Comparison of ENCODE assay signal across 8 mouse cellular contexts in genomic region chr10:45066931-45067308, GRCm38 (mm10). TPM values are rescaled to one million over a fixed set of nuclear protein-coding genes. Genes with fewer than 3 reads are reported as not detected.
DNase-seq lines count a peak whose midpoint lies in the region; ATAC-seq lines count a peak whose summit lies in the region.

TSS of gene Prep (plus strand) at chr10:45067203.

- H3K36me3 ChIP-seq in embryonic facial prominence, embryonic 11.5 days (replicated peaks; ENCODE audit: control insufficient read depth, insufficient read depth, low read depth, low read length): no peaks in the 10 kb centered on the region
- 0 out of 2 replicates have a peak, but pooled peaks cover 4% of the 10 kb centered on the region for H3K36me3 ChIP-seq in limb, embryonic 12.5 days
- no peaks in the 10 kb centered on the region for H3K36me3 ChIP-seq in midbrain, embryonic 14.5 days (ENCODE audit: control insufficient read depth, insufficient read depth, low read length)

- peak; percentile 90 for ATAC-seq in embryonic facial prominence, embryonic 11.5 days (replicated peaks; ENCODE audit: insufficient number of reproducible peaks, low FRiP score, low TSS enrichment, low read depth)
- ATAC-seq in limb, embryonic 12.5 days (ENCODE audit: insufficient number of reproducible peaks, insufficient read depth, low FRiP score, low TSS enrichment, low read depth): peak; percentile 82
- ATAC-seq in midbrain, embryonic 14.5 days (ENCODE audit: low FRiP score, low TSS enrichment): peak; percentile 92

- peak; percentile 79 for DNase-seq in 3T3-L1 (ENCODE audit: low read depth, low spot score)
- peak; percentile 96 for DNase-seq in adrenal gland, postnatal 25 days
- DNase-seq in embryonic facial prominence, embryonic 11.5 days (ENCODE audit: low spot score): peak; percentile 90
- DNase-seq in heart, adult 11 months: peak; percentile 99
- peak; percentile 90 for DNase-seq in kidney, adult 11 months
- peak; percentile 95 for DNase-seq in midbrain, embryonic 14.5 days
- DNase-seq in spleen, adult 12 weeks (ENCODE audit: low spot score): peak; percentile 75

- H3K27ac ChIP-seq in embryonic facial prominence, embryonic 11.5 days (replicated peaks; ENCODE audit: low read depth, low read length): peak within 1 kb of the TSS; percentile 17; the same call in 1 of the 2 replicates
- H3K27ac ChIP-seq in limb, embryonic 12.5 days: peak within 1 kb of the TSS; percentile 86
- H3K27ac ChIP-seq in midbrain, embryonic 14.5 days (replicated peaks; ENCODE audit: low read depth, low read length): peak within 1 kb of the TSS; percentile 84

- no peaks in the 10 kb centered on the region for H3K9me3 ChIP-seq in embryonic facial prominence, embryonic 11.5 days (replicated peaks; ENCODE audit: control insufficient read depth, low read length)
- H3K9me3 ChIP-seq in limb, embryonic 12.5 days: no peaks in the 10 kb centered on the region
- H3K9me3 ChIP-seq in midbrain, embryonic 14.5 days (ENCODE audit: control insufficient read depth, low read length): no peaks in the 10 kb centered on the region

- H3K4me1 ChIP-seq in embryonic facial prominence, embryonic 11.5 days (ENCODE audit: control insufficient read depth, insufficient read depth, low read length): no peaks in the 10 kb centered on the region
- peaks cover 28% of the 10 kb centered on the region for H3K4me1 ChIP-seq in limb, embryonic 12.5 days (replicated peaks)
- peaks cover 25% of the 10 kb centered on the region for H3K4me1 ChIP-seq in midbrain, embryonic 14.5 days (ENCODE audit: control insufficient read depth, insufficient read depth, low read length)

- no peaks in the 10 kb centered on the region for H3K27me3 ChIP-seq in embryonic facial prominence, embryonic 11.5 days (ENCODE audit: control insufficient read depth, insufficient read depth, low read length)
- H3K27me3 ChIP-seq in limb, embryonic 12.5 days: no peaks in the 10 kb centered on the region
- H3K27me3 ChIP-seq in midbrain, embryonic 14.5 days (ENCODE audit: control insufficient read depth, insufficient read depth, low read length): no peaks in the 10 kb centered on the region

- H3K4me3 ChIP-seq in embryonic facial prominence, embryonic 11.5 days (ENCODE audit: low read depth, low read length): peak within 1 kb of the TSS; percentile 88
- peak within 1 kb of the TSS; percentile 97 for H3K4me3 ChIP-seq in limb, embryonic 12.5 days (replicated peaks)
- peak within 1 kb of the TSS; percentile 68 for H3K4me3 ChIP-seq in midbrain, embryonic 14.5 days (replicated peaks; ENCODE audit: low read depth, low read length)

- peak within 1 kb of the TSS; percentile 64 for H3K4me2 ChIP-seq in embryonic facial prominence, embryonic 11.5 days (ENCODE audit: low read depth, low read length)
- H3K4me2 ChIP-seq in limb, embryonic 12.5 days: peak within 1 kb of the TSS; percentile 66
- peak within 1 kb of the TSS; percentile 72 for H3K4me2 ChIP-seq in midbrain, embryonic 14.5 days (ENCODE audit: low read length)

- WGBS in embryonic facial prominence, embryonic 11.5 days: under 1% methylated on average over 53 of the region's 57 CpGs
- WGBS in limb, embryonic 12.5 days: under 1% methylated on average over 50 of the region's 57 CpGs
- under 1% methylated on average over 53 of the region's 57 CpGs for WGBS in midbrain, embryonic 14.5 days

- H3K9ac ChIP-seq in embryonic facial prominence, embryonic 11.5 days (replicated peaks; ENCODE audit: low read length): peak within 1 kb of the TSS; percentile 93
- peak within 1 kb of the TSS; percentile 89 for H3K9ac ChIP-seq in limb, embryonic 12.5 days (replicated peaks)
- H3K9ac ChIP-seq in midbrain, embryonic 14.5 days (replicated peaks; ENCODE audit: low read length): peak within 1 kb of the TSS; percentile 91

RNA-seq across cellular contexts. Expression of gene Prep, which starts in this region (rescaled TPM):
- total RNA-seq in adrenal gland, postnatal 25 days (2021): 25.4 and 27.3 TPM in 2 replicates
- polyA plus RNA-seq in embryonic facial prominence, embryonic 11.5 days (2014; fragmentation: Nextera tagmentation; extraction: Ambion mirVana): 28.0 and 28.1 TPM in 2 replicates
- polyA plus RNA-seq in limb, embryonic 12.5 days (2016; fragmentation: Nextera tagmentation; extraction: Ambion mirVana): 33.8 and 34.6 TPM in 2 replicates
- 17.1 and 23.6 TPM in 2 replicates for polyA plus RNA-seq in midbrain, embryonic 14.5 days (2014; fragmentation: Nextera tagmentation; extraction: Ambion mirVana)

Comparison
In these comparisons a context has a peak if more than half of its experiments do, and no peak if none do; other contexts are left out.
1. Peak in every context shown above with its lines: DNase-seq, ATAC-seq, H3K4me3 ChIP-seq and H3K27ac ChIP-seq.
2. H3K27ac ChIP-seq: peak in every context shown above with its lines; median percentile 86 in limb, embryonic 12.5 days; 84 in midbrain, embryonic 14.5 days; 17 in embryonic facial prominence, embryonic 11.5 days.